Mouse (Mus musculus) heart, embryonic 12.5 days (tissue): ENCODE measurements around the gene Gm16253. TPM values are rescaled to one million over a fixed set of nuclear protein-coding genes. Genes with fewer than 3 reads are reported as not detected.

Experiments used
- ATAC-seq: fragments of 200-750 bp; cut with Nextera tagmentation; 2 replicates; pipeline ENCODE4 v1.8.0; 2017; ENCODE audit warnings: moderate TSS enrichment, moderate library complexity; ENCODE audit not compliant: insufficient number of reproducible peaks, low FRiP score
- H3K27ac ChIP-seq: fragments of 300-500 bp; sonication (generic); 2 replicates; pipeline ENCODE4 v1.5.1; 2016; ENCODE audit warnings: mild to moderate bottlenecking, moderate library complexity; ENCODE audit not compliant: poor library complexity, severe bottlenecking
- H3K27me3 ChIP-seq: fragments of 300-500 bp; sonication (generic); replicated peaks from 2 replicates; pipeline ENCODE4 v1.6.1; 2016; ENCODE audit warnings: mild to moderate bottlenecking, moderate library complexity
- H3K36me3 ChIP-seq: fragments of 300-500 bp; sonication (generic); 2 replicates; pipeline ENCODE4 v1.6.1; 2016; ENCODE audit warnings: mild to moderate bottlenecking, moderate library complexity
- H3K4me1 ChIP-seq: fragments of 300-500 bp; sonication (generic); replicated peaks from 2 replicates; pipeline ENCODE4 v1.6.1; 2016; ENCODE audit warnings: mild to moderate bottlenecking
- H3K4me2 ChIP-seq: fragments of 300-500 bp; sonication (generic); 2 replicates; pipeline ENCODE4 v1.6.1; 2016; ENCODE audit warnings: mild to moderate bottlenecking, moderate library complexity
- H3K4me3 ChIP-seq: fragments of 300-500 bp; sonication (generic); 2 replicates; pipeline ENCODE4 v1.5.1; 2016; ENCODE audit warnings: mild to moderate bottlenecking
- H3K9ac ChIP-seq: fragments of 300-500 bp; sonication (generic); 2 replicates; pipeline ENCODE4 v1.6.1; 2016; ENCODE audit warnings: mild to moderate bottlenecking, moderate library complexity
- H3K9me3 ChIP-seq: fragments of 300-500 bp; sonication (generic); replicated peaks from 2 replicates; pipeline ENCODE4 v1.6.1; 2016; ENCODE audit warnings: mild to moderate bottlenecking, moderate library complexity
- WGBS: fragments of 180-500 bp; shearing (Covaris S2); methylation state at CpG from one replicate; pipeline ENCODE4 v1.1.7; 2016; 5-methylcytosine and 5-hydroxymethylcytosine counted together
- polyA plus RNA-seq: library from polyadenylated mRNA; unstranded; fragments of >200 nt; fragmentation: Nextera tagmentation; extraction: Ambion mirVana; gene quantifications from 2 replicates; pipeline ENCODE4 v1.2.1, GENCODE M21; 2016

Gm16253 gene
- polyA plus RNA-seq, 1 experiment from 2014 or later = 1.6 TPM

- H3K4me3 ChIP-seq = no peak overlapping the region
- peaks cover 44% of the 10 kb centered on the region for H3K4me1 ChIP-seq
- peak overlapping the region; percentile 82 for H3K27ac ChIP-seq
- 93% methylated on average over 3 of the region's 3 CpGs for WGBS
- no peaks in the 10 kb centered on the region for H3K9me3 ChIP-seq
- H3K4me2 ChIP-seq = no peak overlapping the region
- ATAC-seq = no peak
- H3K9ac ChIP-seq = no peak overlapping the region
- peaks cover 18% of the 10 kb centered on the region for H3K36me3 ChIP-seq
- H3K27me3 ChIP-seq = no peaks in the 10 kb centered on the region
Measured at GRCm38 (mm10) chr3:96565105-96565504, 11.7 kb upstream of the Gm16253 start.

GRCm38 (mm10) chr3:96566661-96567450, 9.9 kb upstream of the Gm16253 start:
- no peak overlapping the region for H3K4me3 ChIP-seq
- no peaks in the 10 kb centered on the region for H3K9me3 ChIP-seq
- H3K36me3 ChIP-seq = 0 out of 2 replicates have a peak, but pooled peaks cover 2% of the 10 kb centered on the region
- no peak overlapping the region for H3K9ac ChIP-seq
- peak overlapping the region; percentile 9; the same call in 1 of the 2 replicates for H3K27ac ChIP-seq
- no peak for ATAC-seq
- WGBS = 79% methylated on average over 8 of the region's 8 CpGs
- H3K4me2 ChIP-seq = no peak overlapping the region
- H3K27me3 ChIP-seq = no peaks in the 10 kb centered on the region
- peaks cover 45% of the 10 kb centered on the region for H3K4me1 ChIP-seq

- WGBS = 77% methylated on average over 8 of the region's 8 CpGs
Measured at GRCm38 (mm10) chr3:96568605-96569004, 8.2 kb upstream of the Gm16253 start.

GRCm38 (mm10) chr3:96569506-96569905, 7.3 kb upstream of the Gm16253 start:
- no peak for ATAC-seq
- H3K4me1 ChIP-seq = peaks cover 51% of the 10 kb centered on the region
- H3K36me3 ChIP-seq = no peaks in the 10 kb centered on the region
- no peak overlapping the region for H3K4me3 ChIP-seq
- no peaks in the 10 kb centered on the region for H3K9me3 ChIP-seq
- WGBS = 72% methylated on average over 13 of the region's 13 CpGs
- H3K27me3 ChIP-seq = no peaks in the 10 kb centered on the region
- H3K27ac ChIP-seq = 0 out of 2 replicates have a peak overlapping the region, but pooled peaks have one; percentile 11
- H3K4me2 ChIP-seq = no peak overlapping the region
- H3K9ac ChIP-seq = no peak overlapping the region

More at GRCm38 (mm10) chr3:96568605-96569004, 8.2 kb upstream of the Gm16253 start:
- H3K27me3 ChIP-seq = no peaks in the 10 kb centered on the region
- no peak overlapping the region for H3K4me2 ChIP-seq
- H3K27ac ChIP-seq = no peak overlapping the region
- H3K4me3 ChIP-seq = no peak overlapping the region
- peaks cover 51% of the 10 kb centered on the region for H3K4me1 ChIP-seq
- no peaks in the 10 kb centered on the region for H3K36me3 ChIP-seq
- ATAC-seq = no peak
- H3K9ac ChIP-seq = no peak overlapping the region
- no peaks in the 10 kb centered on the region for H3K9me3 ChIP-seq

GRCm38 (mm10) chr3:96569966-96570605, 6.7 kb upstream of the Gm16253 start:
- Histone ChIP-seq H3K27ac (no peak overlapping the region), H3K9ac (no peak overlapping the region), H3K4me2 (no peak overlapping the region), H3K36me3 (no peaks in the 10 kb centered on the region), H3K4me1 (peaks cover 51% of the 10 kb centered on the region), H3K4me3 (no peak overlapping the region), H3K9me3 (no peaks in the 10 kb centered on the region), H3K27me3 (no peaks in the 10 kb centered on the region)
- ATAC-seq = no peak
- WGBS = 80% methylated on average over 11 of the region's 11 CpGs

GRCm38 (mm10) chr3:96570643-96571042, 6.1 kb upstream of the Gm16253 start:
- H3K4me2 ChIP-seq = no peak overlapping the region
- H3K4me1 ChIP-seq = peaks cover 57% of the 10 kb centered on the region
- H3K4me3 ChIP-seq = no peak overlapping the region
- ATAC-seq = no peak
- no peak overlapping the region for H3K9ac ChIP-seq
- no peaks in the 10 kb centered on the region for H3K36me3 ChIP-seq
- H3K9me3 ChIP-seq = no peaks in the 10 kb centered on the region
- no peaks in the 10 kb centered on the region for H3K27me3 ChIP-seq
- no peak overlapping the region for H3K27ac ChIP-seq
- 66% methylated on average over 7 of the region's 7 CpGs for WGBS

- H3K4me1 ChIP-seq = peaks cover 63% of the 10 kb centered on the region
- H3K27ac ChIP-seq = no peak overlapping the region
- H3K9ac ChIP-seq = no peak overlapping the region
Measured at GRCm38 (mm10) chr3:96571336-96571735, 5.4 kb upstream of the Gm16253 start.

GRCm38 (mm10) chr3:96571896-96572698, 4.7 kb upstream of the Gm16253 start:
- whole genome bisulfite sequencing = 58% methylated on average over 16 of the region's 16 CpGs
- H3K9me3 ChIP-seq = no peaks in the 10 kb centered on the region
- ATAC-seq = no peak
- H3K4me1 ChIP-seq = peaks cover 66% of the 10 kb centered on the region
- H3K27ac ChIP-seq = peak overlapping the region; percentile 42; the same call in 1 of the 2 replicates
- no peak overlapping the region for H3K4me2 ChIP-seq
- no peak overlapping the region for H3K9ac ChIP-seq
- no peak overlapping the region for H3K4me3 ChIP-seq
- H3K27me3 ChIP-seq = no peaks in the 10 kb centered on the region
- no peaks in the 10 kb centered on the region for H3K36me3 ChIP-seq

More at GRCm38 (mm10) chr3:96571336-96571735, 5.4 kb upstream of the Gm16253 start:
- H3K36me3 ChIP-seq = no peaks in the 10 kb centered on the region
- no peaks in the 10 kb centered on the region for H3K9me3 ChIP-seq
- no peaks in the 10 kb centered on the region for H3K27me3 ChIP-seq
- H3K4me2 ChIP-seq = no peak overlapping the region
- no peak for ATAC-seq
- 78% methylated on average over 2 of the region's 2 CpGs for WGBS
- no peak overlapping the region for H3K4me3 ChIP-seq

- 41% methylated on average over 19 of the region's 19 CpGs for WGBS
- Histone ChIP-seq H3K4me1 (peaks cover 75% of the 10 kb centered on the region), H3K4me3 (no peak overlapping the region), H3K9me3 (no peaks in the 10 kb centered on the region), H3K27me3 (no peaks in the 10 kb centered on the region), H3K9ac (peak overlapping the region; percentile 46), H3K36me3 (no peaks in the 10 kb centered on the region), H3K27ac (0 out of 2 replicates have a peak overlapping the region, but pooled peaks have one; percentile 1), H3K4me2 (0 out of 2 replicates have a peak overlapping the region, but pooled peaks have one; percentile 2)
- ATAC-seq = no peak
Measured at GRCm38 (mm10) chr3:96573611-96574511, 2.9 kb upstream of the Gm16253 start.

- Histone ChIP-seq H3K27me3 (no peaks in the 10 kb centered on the region), H3K4me3 (no peak overlapping the region), H3K4me2 (peak overlapping the region; percentile 60), H3K4me1 (peaks cover 71% of the 10 kb centered on the region), H3K9ac (no peak overlapping the region), H3K9me3 (no peaks in the 10 kb centered on the region), H3K27ac (peak overlapping the region; percentile 98), H3K36me3 (no peaks in the 10 kb centered on the region)
- no peak for ATAC-seq
- WGBS = 79% methylated on average over 8 of the region's 8 CpGs
Measured at GRCm38 (mm10) chr3:96575272-96575984, 1.4 kb upstream of the Gm16253 start.
